Mouse (Mus musculus): ENCODE results near the gene Limk1. TPM values are rescaled to one million over a fixed set of nuclear protein-coding genes. Genes with fewer than 3 reads are reported as not detected.

Limk1 gene
- polyA plus RNA-seq, 1 experiment from 2014 or later = 10.3 TPM

- no peaks in the 10 kb centered on the region for H3K36me3 ChIP-seq (ENCODE audit: control insufficient read depth, insufficient read depth, low read length)
Measured at GRCm38 (mm10) chr5:134684398-134684797, 4.0 kb downstream of the Limk1 start.

GRCm38 (mm10) chr5:134683813-134684212 is 4.6 kb downstream of the Limk1 start:
- H3K9me3 ChIP-seq (ENCODE audit: control insufficient read depth, low read length) = no peaks in the 10 kb centered on the region
- H3K36me3 ChIP-seq (ENCODE audit: control insufficient read depth, insufficient read depth, low read length) = no peaks in the 10 kb centered on the region; the same call in 1 of the 2 replicates
- no peaks in the 10 kb centered on the region for H3K27me3 ChIP-seq (ENCODE audit: control insufficient read depth, insufficient read depth, low read length)
- peaks cover 9% of the 10 kb centered on the region; the same call in 1 of the 2 replicates for H3K4me1 ChIP-seq (ENCODE audit: control insufficient read depth, insufficient read depth, low read length)
- ATAC-seq (ENCODE audit: insufficient read depth, low FRiP score, low TSS enrichment) = no peak
- 41% methylated on average over 2 of the region's 2 CpGs for WGBS
- no peak overlapping the region for H3K27ac ChIP-seq (ENCODE audit: low read depth, low read length)
- H3K4me2 ChIP-seq (ENCODE audit: low read depth) = no peak overlapping the region
- no peak for DNase-seq (ENCODE audit: low spot score)
- H3K9ac ChIP-seq (ENCODE audit: low read length) = no peak overlapping the region
- H3K4me3 ChIP-seq (ENCODE audit: low read depth, low read length) = no peak overlapping the region

More at GRCm38 (mm10) chr5:134684398-134684797, 4.0 kb downstream of the Limk1 start:
- no peaks in the 10 kb centered on the region for H3K27me3 ChIP-seq (ENCODE audit: control insufficient read depth, insufficient read depth, low read length)
- H3K9ac ChIP-seq (ENCODE audit: low read length) = no peak overlapping the region
- DNase-seq (ENCODE audit: low spot score) (no peak), ATAC-seq (ENCODE audit: insufficient read depth, low FRiP score, low TSS enrichment) (no peak)
- H3K9me3 ChIP-seq (ENCODE audit: control insufficient read depth, low read length) = no peaks in the 10 kb centered on the region
- H3K4me1 ChIP-seq (ENCODE audit: control insufficient read depth, insufficient read depth, low read length) = 0 out of 2 replicates have a peak, but pooled peaks cover 7% of the 10 kb centered on the region
- H3K4me2 ChIP-seq (ENCODE audit: low read depth) = no peak overlapping the region
- 76% methylated on average over 2 of the region's 2 CpGs for WGBS
- no peak overlapping the region for H3K4me3 ChIP-seq (ENCODE audit: low read depth, low read length)
- no peak overlapping the region for H3K27ac ChIP-seq (ENCODE audit: low read depth, low read length)

- 86% methylated on average over 12 of the region's 12 CpGs for WGBS
- H3K27me3 ChIP-seq (ENCODE audit: control insufficient read depth, insufficient read depth, low read length) = no peaks in the 10 kb centered on the region
- peaks cover 16% of the 10 kb centered on the region for H3K4me1 ChIP-seq (ENCODE audit: control insufficient read depth, insufficient read depth, low read length)
- H3K36me3 ChIP-seq (ENCODE audit: control insufficient read depth, insufficient read depth, low read length) = no peaks in the 10 kb centered on the region; the same call in 1 of the 2 replicates
- H3K4me2 ChIP-seq (ENCODE audit: low read depth) = no peak overlapping the region
- no peak overlapping the region for H3K4me3 ChIP-seq (ENCODE audit: low read depth, low read length)
- H3K9ac ChIP-seq (ENCODE audit: low read length) = no peak overlapping the region
- no peaks in the 10 kb centered on the region for H3K9me3 ChIP-seq (ENCODE audit: control insufficient read depth, low read length)
- ATAC-seq (ENCODE audit: insufficient read depth, low FRiP score, low TSS enrichment) (no peak), DNase-seq (ENCODE audit: low spot score) (no peak)
- no peak overlapping the region for H3K27ac ChIP-seq (ENCODE audit: low read depth, low read length)
Measured at GRCm38 (mm10) chr5:134680238-134680637, 8.2 kb downstream of the Limk1 start.

DNA sequence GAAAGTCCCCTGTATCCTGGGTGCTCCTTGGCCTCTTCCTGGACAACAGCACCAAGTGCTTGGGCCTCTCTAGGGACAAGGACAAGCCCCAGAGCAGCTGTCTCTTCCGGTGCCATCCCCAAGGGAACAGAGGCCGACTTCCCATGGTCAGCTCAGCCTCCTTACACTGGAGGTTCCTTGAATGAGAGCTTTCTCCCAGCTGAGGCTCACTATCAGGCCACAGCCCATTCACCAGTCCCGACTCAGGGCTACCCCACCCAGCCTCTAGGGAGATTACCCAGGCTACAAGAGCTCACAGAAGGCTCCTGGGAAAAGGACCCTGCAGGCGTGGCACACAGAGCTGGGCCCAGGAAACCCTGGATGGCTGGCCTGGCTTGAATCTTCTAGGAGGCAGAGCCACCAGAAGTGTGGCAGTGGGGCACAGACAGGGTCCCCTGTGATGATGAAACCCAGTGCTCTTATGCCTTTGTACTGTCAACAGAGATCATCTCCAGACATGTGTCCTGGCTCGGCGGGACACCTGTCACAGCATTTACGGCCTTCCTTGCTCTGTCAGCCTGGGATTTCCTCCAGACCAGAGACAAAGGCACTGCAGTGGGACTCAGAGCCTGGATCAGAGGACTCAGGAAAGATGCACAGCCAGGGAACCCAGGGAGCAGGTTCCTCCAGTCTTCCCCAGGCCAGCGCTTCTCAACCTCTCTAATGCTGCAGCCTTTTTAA is 9.4 kb downstream of the Limk1 start:
- ATAC-seq (ENCODE audit: insufficient read depth, low FRiP score, low TSS enrichment) = no peak
- H3K9ac ChIP-seq (ENCODE audit: low read length) = no peak overlapping the region; the same call in none of the 2 replicates
- no peak overlapping the region for H3K4me3 ChIP-seq (ENCODE audit: low read depth, low read length)

DNA sequence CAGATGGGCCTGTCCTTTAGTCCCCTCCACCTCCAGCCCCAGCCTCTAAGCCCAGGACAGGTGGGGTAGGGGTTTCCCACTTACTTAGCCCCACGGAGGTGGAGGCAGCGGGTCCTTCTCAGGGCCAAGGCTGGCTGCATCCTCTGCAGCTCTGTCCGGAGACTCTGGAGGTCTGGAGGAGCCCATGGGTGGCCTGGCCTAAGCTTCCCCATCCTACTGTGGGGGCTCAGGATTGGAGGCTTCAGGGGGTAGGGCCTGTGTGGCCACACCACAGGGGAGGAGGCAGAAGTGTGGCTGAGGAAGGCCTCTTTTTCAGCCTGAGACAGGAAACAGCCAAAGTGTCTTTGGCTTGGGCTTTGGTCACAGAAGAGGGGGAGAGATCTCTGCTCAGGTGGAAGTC is 10.4 kb downstream of the Limk1 start:
- no peak overlapping the region; the same call in 1 of the 2 replicates for H3K9ac ChIP-seq (ENCODE audit: low read length)
- 84% methylated on average over 3 of the region's 3 CpGs for WGBS

More for the DNA sequence above, 9.4 kb downstream of the Limk1 start:
- Histone ChIP-seq H3K9me3 (ENCODE audit: control insufficient read depth, low read length) (no peaks in the 10 kb centered on the region), H3K4me2 (ENCODE audit: low read depth) (no peak overlapping the region), H3K4me1 (ENCODE audit: control insufficient read depth, insufficient read depth, low read length) (peaks cover 16% of the 10 kb centered on the region), H3K27me3 (ENCODE audit: control insufficient read depth, insufficient read depth, low read length) (no peaks in the 10 kb centered on the region), H3K27ac (ENCODE audit: low read depth, low read length) (0 out of 2 replicates have a peak overlapping the region, but pooled peaks have one; percentile 23), H3K36me3 (ENCODE audit: control insufficient read depth, insufficient read depth, low read length) (no peaks in the 10 kb centered on the region; the same call in 1 of the 2 replicates)
- 70% methylated on average over 8 of the region's 8 CpGs for WGBS
- no peak for DNase-seq (ENCODE audit: low spot score)

GRCm38 (mm10) chr5:134677491-134677890 is 10.9 kb downstream of the Limk1 start:
- DNase-seq (ENCODE audit: low spot score) = no peak
- Histone ChIP-seq H3K4me2 (ENCODE audit: low read depth) (no peak overlapping the region), H3K36me3 (ENCODE audit: control insufficient read depth, insufficient read depth, low read length) (no peaks in the 10 kb centered on the region; the same call in none of the 2 replicates), H3K4me1 (ENCODE audit: control insufficient read depth, insufficient read depth, low read length) (peaks cover 16% of the 10 kb centered on the region), H3K27me3 (ENCODE audit: control insufficient read depth, insufficient read depth, low read length) (no peaks in the 10 kb centered on the region), H3K9ac (ENCODE audit: low read length) (no peak overlapping the region), H3K27ac (ENCODE audit: low read depth, low read length) (no peak overlapping the region), H3K9me3 (ENCODE audit: control insufficient read depth, low read length) (no peaks in the 10 kb centered on the region), H3K4me3 (ENCODE audit: low read depth, low read length) (no peak overlapping the region)
- ATAC-seq (ENCODE audit: insufficient read depth, low FRiP score, low TSS enrichment) = no peak
- WGBS = 90% methylated on average over 5 of the region's 5 CpGs

More for the DNA sequence above, 10.4 kb downstream of the Limk1 start:
- ATAC-seq (ENCODE audit: insufficient read depth, low FRiP score, low TSS enrichment) (no peak), DNase-seq (ENCODE audit: low spot score) (no peak)
- H3K27ac ChIP-seq (ENCODE audit: low read depth, low read length) = no peak overlapping the region
- H3K4me2 ChIP-seq (ENCODE audit: low read depth) = no peak overlapping the region
- no peaks in the 10 kb centered on the region for H3K27me3 ChIP-seq (ENCODE audit: control insufficient read depth, insufficient read depth, low read length)
- no peak overlapping the region for H3K4me3 ChIP-seq (ENCODE audit: low read depth, low read length)
- H3K9me3 ChIP-seq (ENCODE audit: control insufficient read depth, low read length) = no peaks in the 10 kb centered on the region
- peaks cover 16% of the 10 kb centered on the region for H3K4me1 ChIP-seq (ENCODE audit: control insufficient read depth, insufficient read depth, low read length)
- no peaks in the 10 kb centered on the region; the same call in none of the 2 replicates for H3K36me3 ChIP-seq (ENCODE audit: control insufficient read depth, insufficient read depth, low read length)

DNA sequence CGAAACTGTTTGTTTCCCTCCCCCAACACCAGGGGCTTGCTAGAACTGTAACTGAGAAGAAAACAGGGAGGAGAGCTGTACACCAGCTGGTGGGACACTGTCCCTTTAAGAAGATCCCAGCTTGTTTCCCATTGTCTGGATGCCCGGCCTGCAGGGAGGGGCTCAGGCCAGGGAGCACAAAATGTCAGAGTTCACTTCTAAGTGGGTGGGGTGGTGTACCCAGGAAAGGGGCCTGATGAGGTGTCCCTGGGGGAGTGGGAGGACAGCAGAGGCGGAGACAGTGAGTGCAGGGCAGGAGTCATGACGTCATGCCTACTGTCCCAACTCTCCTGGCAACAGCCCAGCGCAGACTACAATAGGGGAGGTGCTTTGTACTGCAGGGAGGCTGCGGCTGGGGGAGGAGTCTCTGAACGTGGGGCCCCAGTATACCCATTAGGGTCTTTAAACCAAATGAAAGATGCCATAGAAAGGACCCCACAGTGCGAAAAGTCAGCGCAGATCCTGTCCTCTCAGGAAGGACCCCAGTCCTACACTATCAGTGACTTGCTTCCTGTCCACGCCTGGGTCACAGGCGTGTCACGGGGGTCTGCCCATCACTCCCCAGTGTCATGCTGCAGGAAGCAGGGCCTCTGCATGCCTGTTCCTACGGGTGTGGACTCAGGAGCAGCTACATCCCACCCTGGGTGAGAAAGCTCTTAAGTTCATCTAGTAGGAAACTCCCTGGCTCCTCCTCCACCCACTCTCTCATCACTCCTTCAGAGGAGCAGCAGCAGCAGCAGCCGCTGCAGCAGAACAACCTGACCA is 12.2 kb downstream of the Limk1 start:
- H3K9me3 ChIP-seq (ENCODE audit: control insufficient read depth, low read length) = no peaks in the 10 kb centered on the region
- peak; percentile 92 for ATAC-seq (ENCODE audit: insufficient read depth, low FRiP score, low TSS enrichment)

DNA sequence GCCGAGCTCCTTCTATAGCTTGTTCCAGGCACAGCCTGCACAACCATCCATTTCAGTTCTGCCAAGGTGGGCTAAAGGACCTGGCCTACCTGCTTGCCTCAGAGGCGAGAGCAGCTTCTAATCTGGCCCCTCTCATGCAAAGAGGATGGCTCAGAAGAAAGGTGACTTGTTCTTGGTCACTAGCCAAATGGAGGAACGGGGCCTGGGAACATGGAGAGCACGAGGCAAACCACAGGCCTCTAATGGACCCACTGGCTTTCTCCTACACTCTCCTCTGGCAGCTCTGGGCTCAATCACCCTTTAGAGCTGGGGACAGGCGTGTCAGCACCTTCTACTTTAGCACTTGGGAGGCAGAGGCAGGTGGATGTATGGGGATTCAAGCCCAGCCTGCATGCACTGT is 13.4 kb downstream of the Limk1 start:
- Histone ChIP-seq H3K4me3 (ENCODE audit: low read depth, low read length) (no peak overlapping the region), H3K36me3 (ENCODE audit: control insufficient read depth, insufficient read depth, low read length) (no peaks in the 10 kb centered on the region; the same call in none of the 2 replicates), H3K9me3 (ENCODE audit: control insufficient read depth, low read length) (no peaks in the 10 kb centered on the region), H3K9ac (ENCODE audit: low read length) (no peak overlapping the region; the same call in 1 of the 2 replicates), H3K4me2 (ENCODE audit: low read depth) (no peak overlapping the region), H3K27ac (ENCODE audit: low read depth, low read length) (peak overlapping the region; percentile 80; the same call in 1 of the 2 replicates), H3K27me3 (ENCODE audit: control insufficient read depth, insufficient read depth, low read length) (no peaks in the 10 kb centered on the region), H3K4me1 (ENCODE audit: control insufficient read depth, insufficient read depth, low read length) (peaks cover 21% of the 10 kb centered on the region)
- WGBS = 73% methylated on average over 5 of the region's 5 CpGs
- ATAC-seq (ENCODE audit: insufficient read depth, low FRiP score, low TSS enrichment) = no peak
- DNase-seq (ENCODE audit: low spot score) = no peak

More for the DNA sequence above, 12.2 kb downstream of the Limk1 start:
- H3K4me2 ChIP-seq (ENCODE audit: low read depth) = peak overlapping the region; percentile 53
- H3K4me3 ChIP-seq (ENCODE audit: low read depth, low read length) = peak overlapping the region; percentile 28
- peak overlapping the region; percentile 80 for H3K27ac ChIP-seq (ENCODE audit: low read depth, low read length)
- H3K36me3 ChIP-seq (ENCODE audit: control insufficient read depth, insufficient read depth, low read length) = no peaks in the 10 kb centered on the region; the same call in none of the 2 replicates
- 2% methylated on average over 14 of the region's 14 CpGs for WGBS
- H3K27me3 ChIP-seq (ENCODE audit: control insufficient read depth, insufficient read depth, low read length) = no peaks in the 10 kb centered on the region
- H3K9ac ChIP-seq (ENCODE audit: low read length) = peak overlapping the region; percentile 63
- DNase-seq (ENCODE audit: low spot score) = peak; percentile 84
- peaks cover 21% of the 10 kb centered on the region for H3K4me1 ChIP-seq (ENCODE audit: control insufficient read depth, insufficient read depth, low read length)

Data from neural tube, embryonic 11.5 days (tissue).